In genomic region chr16:22542691-22543141, GRCm38 (mm10) we compare ENCODE assay signal across 13 mouse cellular contexts.
DNase-seq lines count a peak whose midpoint lies in the region; ATAC-seq and TF ChIP-seq lines count a peak whose summit lies in the region.
"Had no signal": no experiment of that assay in that cellular context is flagged by ENCODE, and none has a peak within 500 bp of the region (broad histone marks: within the 10 kb centered on the region; RNA-seq: fewer than 3 reads in every experiment).

No protein-coding gene starts in this region.

- H3K79me2 ChIP-seq in heart, adult 2 months (replicated peaks; ENCODE audit: control insufficient read depth, insufficient read depth, low read length), result no peaks in the 10 kb centered on the region

- no peaks in the 10 kb centered on the region for H3K27me3 ChIP-seq in heart, adult 2 months (ENCODE audit: control insufficient read depth, insufficient read depth, low read length)
- no peaks in the 10 kb centered on the region for H3K27me3 ChIP-seq in stomach, postnatal 0 days (ENCODE audit: control insufficient read depth, insufficient read depth, low read length)
- H3K27me3 ChIP-seq in embryonic facial prominence, embryonic 10.5 days (replicated peaks; ENCODE audit: low read depth, poor library complexity, severe bottlenecking), result peaks cover 12% of the 10 kb centered on the region; the same call in 1 of the 2 replicates
- H3K27me3 ChIP-seq in midbrain, postnatal 0 days (ENCODE audit: insufficient read depth, low read length), result no peaks in the 10 kb centered on the region
- H3K27me3 ChIP-seq: limb, embryonic 13.5 days had no signal

- H3K36me3 ChIP-seq in heart, adult 2 months (ENCODE audit: control insufficient read depth, insufficient read depth, low read length), result peaks cover 7% of the 10 kb centered on the region; the same call in 1 of the 2 replicates
- no peaks in the 10 kb centered on the region for H3K36me3 ChIP-seq in stomach, postnatal 0 days (ENCODE audit: control insufficient read depth, insufficient read depth, low read length)
- H3K36me3 ChIP-seq in embryonic facial prominence, embryonic 10.5 days (replicated peaks), result no peaks in the 10 kb centered on the region
- no peaks in the 10 kb centered on the region for H3K36me3 ChIP-seq in midbrain, postnatal 0 days (ENCODE audit: insufficient read depth, low read length)
- H3K36me3 ChIP-seq: limb, embryonic 13.5 days had no signal

- H3K9me3 ChIP-seq in stomach, postnatal 0 days (ENCODE audit: control insufficient read depth, low read length), result no peaks in the 10 kb centered on the region
- H3K9me3 ChIP-seq in embryonic facial prominence, embryonic 10.5 days, result no peaks in the 10 kb centered on the region
- no peaks in the 10 kb centered on the region for H3K9me3 ChIP-seq in midbrain, postnatal 0 days (ENCODE audit: low read length)
- H3K9me3 ChIP-seq: limb, embryonic 13.5 days had no signal

- no peak for DNase-seq in layer of hippocampus, adult 2 months (ENCODE audit: low spot score in 2 of 2)
- no peak for DNase-seq in layer of hippocampus, adult 11-12 months (ENCODE audit: low spot score)
- peak; percentile 37 to 68 for DNase-seq in heart, adult 2 months
- DNase-seq in heart, postnatal 10 days, result peak; percentile 71 to 72
- peak; percentile 52 to 73 for DNase-seq in lung, postnatal 4 days
- no peak for DNase-seq in stomach, postnatal 0 days (ENCODE audit: low spot score)
- no peak for DNase-seq in embryonic facial prominence, embryonic 10.5 days (ENCODE audit: low spot score)
- DNase-seq in midbrain, postnatal 0 days (ENCODE audit: low spot score), result no peak
- DNase-seq: kidney, postnatal 36 days; thymus, postnatal 25 days had no signal

- H3K27ac ChIP-seq in layer of hippocampus, adult 2 months, result peak overlapping the region; percentile 19; the same call in 1 of the 2 replicates
- H3K27ac ChIP-seq in heart, adult 2 months, result peak overlapping the region; percentile 82
- no peak overlapping the region for H3K27ac ChIP-seq in stomach, postnatal 0 days (replicated peaks)
- no peak overlapping the region for H3K27ac ChIP-seq in embryonic facial prominence, embryonic 10.5 days (replicated peaks)
- no peak overlapping the region for H3K27ac ChIP-seq in midbrain, postnatal 0 days (ENCODE audit: low read depth, low read length)
- H3K27ac ChIP-seq: limb, embryonic 13.5 days; macrophage had no signal

- TF ChIP-seq CTCF in layer of hippocampus, adult 2 months (conservative IDR thresholded peaks at IDR 0.05), result no peak
- TF ChIP-seq CTCF in heart, adult 2 months (IDR thresholded peaks at IDR 0.05), result no peak
- no peak for TF ChIP-seq CTCF in stomach, postnatal 0 days (IDR thresholded peaks at IDR 0.05; ENCODE audit: low read depth)
- TF ChIP-seq CTCF in midbrain, postnatal 0 days (IDR thresholded peaks at IDR 0.05), result no peak

- peak; percentile 56; the same call in 1 of the 2 replicates for TF ChIP-seq POLR2A in heart, adult 2 months (IDR thresholded peaks at IDR 0.05; ENCODE audit: insufficient read depth, low read depth, low read length)

- H3K4me2 ChIP-seq in stomach, postnatal 0 days (replicated peaks; ENCODE audit: low read depth), result no peak overlapping the region
- H3K4me2 ChIP-seq in midbrain, postnatal 0 days (ENCODE audit: low read depth, low read length, poor library complexity, severe bottlenecking), result no peak overlapping the region
- H3K4me2 ChIP-seq: limb, embryonic 13.5 days had no signal

- intact Hi-C loops in heart, adult 2 months (cut with DNase I), result no loop called here
- intact Hi-C loops in heart, postnatal 10 days (cut with DNase I), result no loop called here

- no peak for TF ChIP-seq EP300 in heart, adult 2 months (IDR thresholded peaks at IDR 0.05; ENCODE audit: insufficient read depth, low read depth, low read length)
- TF ChIP-seq EP300 in stomach, postnatal 0 days (optimal IDR thresholded peaks at IDR 0.05), result no peak

- ATAC-seq in stomach, postnatal 0 days (ENCODE audit: low FRiP score, low TSS enrichment), result no peak
- no peak for ATAC-seq in midbrain, postnatal 0 days (ENCODE audit: low FRiP score)
- ATAC-seq: intestine, postnatal 0 days had no signal

- H3K4me3 ChIP-seq in layer of hippocampus, adult 2 months, result no peak overlapping the region
- H3K4me3 ChIP-seq in heart, adult 2 months, result no peak overlapping the region
- no peak overlapping the region for H3K4me3 ChIP-seq in stomach, postnatal 0 days (ENCODE audit: low read depth, low read length)
- no peak overlapping the region for H3K4me3 ChIP-seq in embryonic facial prominence, embryonic 10.5 days
- H3K4me3 ChIP-seq in midbrain, postnatal 0 days (ENCODE audit: low read depth, low read length), result no peak overlapping the region
- H3K4me3 ChIP-seq: limb, embryonic 13.5 days had no signal

- H3K9ac ChIP-seq in heart, adult 2 months (ENCODE audit: low read depth, low read length), result no peak overlapping the region
- no peak overlapping the region for H3K9ac ChIP-seq in stomach, postnatal 0 days (ENCODE audit: low read length)
- no peak overlapping the region for H3K9ac ChIP-seq in midbrain, postnatal 0 days (replicated peaks; ENCODE audit: low read length, poor library complexity, severe bottlenecking)
- H3K9ac ChIP-seq: limb, embryonic 13.5 days had no signal

- H3K4me1 ChIP-seq in heart, adult 2 months (ENCODE audit: control insufficient read depth, insufficient read depth, low read length), result peaks cover 13% of the 10 kb centered on the region
- peaks cover 6% of the 10 kb centered on the region for H3K4me1 ChIP-seq in stomach, postnatal 0 days (replicated peaks; ENCODE audit: control insufficient read depth, insufficient read depth)
- H3K4me1 ChIP-seq in embryonic facial prominence, embryonic 10.5 days, result peaks cover 10% of the 10 kb centered on the region
- peaks cover 7% of the 10 kb centered on the region; the same call in 1 of the 2 replicates for H3K4me1 ChIP-seq in midbrain, postnatal 0 days (ENCODE audit: insufficient read depth, low read length)

- 46% methylated on average over 6 of the region's 6 CpGs for WGBS in heart, adult 2 months
- WGBS in stomach, postnatal 0 days, result 66% methylated on average over 6 of the region's 6 CpGs
- WGBS in embryonic facial prominence, embryonic 10.5 days, result 83% methylated on average over 6 of the region's 6 CpGs
- 74% methylated on average over 6 of the region's 6 CpGs for WGBS in midbrain, postnatal 0 days

Comparison
In these comparisons a context has a peak if more than half of its experiments do, and no peak if none do; other contexts are left out.
1. DNase-seq: peak in heart, adult 2 months (2 of 2), heart, postnatal 10 days (2 of 2) and lung, postnatal 4 days (2 of 2); none in layer of hippocampus, adult 2 months (0 of 2), layer of hippocampus, adult 11-12 months (single experiment), stomach, postnatal 0 days (single experiment), embryonic facial prominence, embryonic 10.5 days (single experiment) and midbrain, postnatal 0 days (single experiment).
2. H3K27ac ChIP-seq: peak in layer of hippocampus, adult 2 months (single experiment) and heart, adult 2 months (single experiment); none in stomach, postnatal 0 days (single experiment), embryonic facial prominence, embryonic 10.5 days (single experiment) and midbrain, postnatal 0 days (single experiment).